Mouse (Mus musculus): ENCODE data around the gene Plekha8. TPM values are rescaled to one million over a fixed set of nuclear protein-coding genes. Genes with fewer than 3 reads are reported as not detected.

The Plekha8 gene
- 1 to 10 TPM in 1 of 2 experiments, under 1 TPM in 1; 0.89 to 1.3 TPM for polyA plus RNA-seq (2017; shearing (Covaris generic))

DNA sequence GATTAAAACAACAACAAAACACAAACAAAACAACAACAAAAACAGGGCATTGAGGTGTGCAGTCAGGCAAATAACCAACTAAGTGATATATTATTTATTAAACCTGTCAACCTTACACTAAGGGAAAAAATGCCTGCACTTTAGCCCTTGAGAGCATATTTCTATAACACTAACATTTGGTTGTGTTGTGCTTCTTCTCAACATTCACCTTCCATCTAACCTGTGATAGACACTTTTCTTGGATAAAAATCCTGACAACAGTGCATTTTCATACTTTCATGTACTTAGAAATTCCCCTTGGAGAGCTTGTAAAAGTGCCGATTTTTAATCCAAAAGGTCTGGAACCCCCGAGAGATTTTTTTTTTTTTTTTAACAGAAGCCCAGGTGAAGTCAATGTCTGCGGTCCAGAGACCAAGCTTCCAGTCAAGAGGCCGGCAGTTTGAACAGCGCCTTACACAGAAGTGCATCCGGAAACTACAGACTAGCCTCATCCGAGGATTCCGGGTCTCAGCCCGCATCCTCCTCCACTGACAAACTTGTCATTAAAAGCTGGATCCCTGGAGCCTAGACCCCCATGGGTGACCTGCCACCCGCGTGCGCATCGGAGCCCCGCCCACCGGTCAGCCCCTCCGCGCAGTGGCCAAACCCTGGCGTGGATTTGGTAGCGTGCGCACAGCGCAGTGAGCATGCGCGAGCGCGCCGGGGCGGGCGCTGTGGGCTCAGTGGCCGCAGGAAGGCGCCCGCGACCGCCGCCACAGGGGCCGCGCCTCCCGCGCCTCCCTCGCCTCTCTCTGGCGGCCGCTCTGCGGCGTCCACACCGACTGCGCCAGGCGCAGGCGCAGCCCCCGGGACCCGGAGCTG, at the start of gene Plekha8:
Gene Plekha8, plus strand, starts transcription at position 643 of the 861 bp plus-strand sequence.
- peak; percentile 29 for ATAC-seq

DNA sequence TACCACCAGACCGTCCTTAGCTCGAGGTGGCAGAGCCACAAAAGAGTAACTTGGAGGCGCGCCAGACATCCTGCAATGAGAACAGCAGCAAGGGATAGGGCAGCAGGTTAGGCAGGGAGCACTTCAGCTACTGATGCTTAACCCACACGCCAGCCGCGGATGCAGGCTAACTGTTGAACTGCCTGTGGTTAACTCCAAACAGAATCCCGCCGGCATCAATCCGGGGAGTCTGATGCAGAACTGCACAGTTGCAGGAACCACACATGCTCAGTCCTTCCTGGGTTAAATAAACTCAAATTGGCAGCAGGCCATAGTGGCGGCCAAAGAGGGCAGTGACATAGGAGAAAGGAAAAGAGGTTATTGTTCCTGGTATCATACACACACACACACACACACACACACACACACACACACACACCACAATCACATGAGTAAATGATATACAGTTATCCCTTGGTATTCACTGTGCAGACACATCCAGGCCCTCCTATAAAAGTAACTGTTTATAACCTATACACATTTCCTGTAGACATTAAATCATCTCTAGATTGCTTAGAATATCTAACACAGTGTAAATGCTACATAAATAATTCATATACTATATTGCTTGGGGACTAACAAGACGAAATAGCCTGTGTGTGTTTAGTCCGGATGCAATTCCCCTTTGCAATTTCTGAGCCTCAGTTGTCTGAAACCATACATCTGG, 46.4 kb upstream of the Plekha8 start:
- no peak for ATAC-seq

DNA sequence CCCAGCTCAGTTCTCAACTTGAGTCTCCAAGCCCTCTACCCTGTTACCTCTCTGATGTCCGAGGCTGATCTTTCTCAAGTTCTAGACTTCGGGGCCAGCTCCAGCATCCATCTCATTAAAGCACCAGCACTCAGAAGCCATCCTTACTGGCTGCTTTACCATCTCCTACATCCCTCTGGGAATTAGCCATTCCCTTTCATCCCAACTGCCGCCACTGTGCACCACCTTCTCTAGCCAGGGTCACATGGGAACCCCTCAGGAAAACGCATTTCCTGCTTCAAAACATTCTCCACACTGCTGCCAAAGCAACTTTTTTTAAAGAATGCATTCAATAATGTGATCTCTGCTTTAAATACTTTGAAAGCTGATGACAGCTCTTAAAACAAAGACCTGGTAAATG, 45.6 kb upstream of the Plekha8 start:
- ATAC-seq: no peak

DNA sequence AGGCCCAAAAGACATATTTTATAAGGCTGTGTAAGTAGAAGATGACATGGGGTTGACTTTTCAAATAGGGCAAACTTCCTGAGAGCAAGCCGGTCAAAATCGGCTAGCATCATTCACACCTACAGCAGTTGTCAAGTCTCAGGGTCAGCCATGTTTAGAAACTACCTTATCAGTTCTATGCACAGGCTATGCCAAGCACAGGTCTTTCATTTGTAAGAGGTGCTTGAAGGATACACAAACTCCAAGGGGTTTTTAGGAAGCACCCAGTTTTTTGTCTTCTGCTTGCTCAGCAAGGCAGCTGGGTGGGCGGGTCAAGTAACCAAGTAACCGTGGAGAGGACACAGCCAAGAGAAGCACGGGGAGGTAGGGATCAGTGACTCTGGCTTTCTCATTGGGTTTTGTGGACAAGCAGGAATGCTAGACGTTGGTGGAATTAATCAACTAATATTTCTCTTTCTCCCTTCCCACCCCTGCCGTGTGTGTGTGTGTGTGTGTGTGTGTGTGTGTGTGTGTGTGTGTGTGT, 44.0 kb upstream of the Plekha8 start:
- ATAC-seq: no peak

DNA sequence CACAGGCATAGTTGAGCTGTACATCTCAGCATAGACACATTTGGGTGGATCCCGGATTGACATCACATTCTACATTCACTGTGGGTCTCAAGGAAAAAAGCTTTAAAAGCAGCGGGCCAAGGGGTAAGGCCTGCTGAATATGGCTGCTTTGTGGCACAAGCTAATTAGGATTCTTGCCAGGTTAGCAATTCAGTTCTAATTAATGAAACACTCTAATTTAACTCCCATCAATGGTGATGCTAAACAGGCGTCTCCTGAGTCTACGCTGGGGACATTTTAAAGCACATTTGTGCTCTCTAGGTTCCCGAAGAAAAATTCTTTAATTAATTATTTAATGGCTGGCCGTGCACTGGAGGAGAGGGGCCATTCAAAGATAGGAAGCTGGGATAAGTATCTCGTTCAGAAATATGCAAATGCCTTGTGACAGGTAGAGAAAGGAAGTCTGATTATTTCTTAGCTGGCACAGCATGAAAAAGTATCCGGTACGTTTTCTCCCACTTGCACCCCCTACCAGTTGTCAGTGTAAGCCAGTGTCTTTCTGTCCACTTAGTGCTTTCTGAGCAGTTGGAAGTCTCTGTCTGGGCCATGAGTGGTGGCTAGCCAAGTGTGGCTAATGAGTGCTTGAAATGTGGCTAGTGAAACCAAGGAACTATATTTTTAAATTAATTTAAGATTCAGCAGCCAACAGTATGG, 42.0 kb upstream of the Plekha8 start:
- no peak for ATAC-seq

DNA sequence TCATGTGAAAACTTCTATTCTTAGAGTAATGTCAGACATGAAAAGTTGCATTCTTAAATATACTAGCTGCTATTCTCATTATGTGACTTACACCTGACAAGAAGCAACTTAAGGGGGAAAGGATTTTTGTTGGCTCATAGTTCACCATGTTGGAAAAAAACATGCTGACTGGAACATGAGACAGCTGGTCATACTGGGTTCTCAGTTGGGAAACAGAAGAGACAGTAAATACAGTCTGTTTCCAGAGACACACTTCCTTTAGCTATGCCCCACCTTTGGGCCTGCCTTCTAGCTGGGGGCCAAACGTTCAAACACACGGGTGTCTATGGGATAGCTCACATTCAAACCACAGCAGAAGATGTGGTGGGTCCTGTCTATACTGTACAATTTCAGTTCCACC, 41.3 kb upstream of the Plekha8 start:
- ATAC-seq: no peak

DNA sequence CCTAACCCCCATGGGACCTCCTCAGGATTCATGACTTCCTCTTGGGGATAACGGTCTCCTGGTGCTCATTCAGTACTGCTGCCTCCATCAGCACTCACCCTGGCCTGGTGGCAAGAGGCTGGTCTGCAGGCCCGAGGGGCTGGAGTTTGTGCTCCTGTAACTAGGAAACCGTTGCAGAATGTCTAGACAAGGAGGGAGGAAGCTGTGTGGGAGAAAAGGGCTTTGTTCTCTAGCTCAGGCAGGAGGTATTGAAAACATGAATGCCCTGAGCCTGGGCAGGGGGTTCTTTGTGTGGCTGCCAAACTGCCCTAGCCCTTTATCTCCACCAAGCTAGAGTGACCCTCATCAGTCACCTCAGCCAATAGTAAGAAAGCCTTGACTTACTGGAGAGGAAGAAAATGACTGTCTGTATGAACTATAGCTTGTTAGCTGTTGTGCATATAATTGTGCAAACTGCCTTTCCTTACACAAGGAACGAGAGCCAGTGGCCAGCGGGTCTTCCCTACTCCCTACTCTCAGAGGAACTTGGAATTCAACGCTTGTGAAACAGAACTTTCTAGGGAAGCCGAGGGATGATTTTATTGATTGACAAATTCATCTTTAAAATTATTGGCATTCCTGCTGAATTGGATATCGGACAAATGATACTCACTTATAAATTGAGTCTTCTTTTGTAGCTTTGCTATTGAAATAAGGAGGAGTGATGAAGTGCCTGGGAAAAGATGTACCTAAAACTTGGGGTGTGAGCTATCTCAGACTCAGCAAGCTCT, 40.4 kb upstream of the Plekha8 start:
- ATAC-seq: no peak

DNA sequence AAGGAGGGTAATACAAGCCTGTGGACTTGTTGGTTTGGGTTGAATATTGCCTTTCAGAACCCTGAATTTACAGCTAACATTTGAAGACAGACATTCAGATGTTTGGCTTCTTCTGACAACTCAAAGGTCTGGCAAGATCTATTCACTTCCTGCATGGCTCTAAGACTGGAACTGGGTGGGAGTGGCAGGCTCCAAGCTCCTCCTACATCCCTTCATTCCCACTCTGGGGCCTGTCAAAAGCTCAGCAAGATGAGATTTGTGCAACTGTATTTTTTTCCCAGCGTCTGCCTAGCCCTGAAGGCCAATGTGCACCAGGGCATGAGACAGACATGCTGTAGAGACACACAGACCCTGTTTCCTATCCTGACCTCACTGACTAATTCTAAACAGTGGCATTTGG, 39.1 kb upstream of the Plekha8 start:
- no peak for ATAC-seq

DNA sequence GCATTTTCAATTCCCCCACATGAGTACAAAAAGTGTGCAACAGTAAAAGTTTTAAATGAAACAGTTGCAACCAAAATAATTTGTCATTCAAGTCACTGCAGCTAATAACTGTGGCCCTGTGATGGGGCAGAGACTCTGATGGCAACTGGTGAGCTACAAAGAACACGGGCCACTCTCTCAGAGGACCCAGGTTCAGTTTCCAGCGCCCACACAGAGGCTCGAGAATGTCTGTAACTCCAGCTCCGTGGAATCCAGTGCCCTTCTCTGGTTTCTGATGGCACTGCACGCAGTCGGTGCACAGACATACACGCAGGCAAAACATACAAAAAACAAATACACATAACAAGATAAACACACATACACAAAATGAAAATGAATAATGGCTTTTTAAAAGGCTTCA, 37.2 kb upstream of the Plekha8 start:
- ATAC-seq: no peak

DNA sequence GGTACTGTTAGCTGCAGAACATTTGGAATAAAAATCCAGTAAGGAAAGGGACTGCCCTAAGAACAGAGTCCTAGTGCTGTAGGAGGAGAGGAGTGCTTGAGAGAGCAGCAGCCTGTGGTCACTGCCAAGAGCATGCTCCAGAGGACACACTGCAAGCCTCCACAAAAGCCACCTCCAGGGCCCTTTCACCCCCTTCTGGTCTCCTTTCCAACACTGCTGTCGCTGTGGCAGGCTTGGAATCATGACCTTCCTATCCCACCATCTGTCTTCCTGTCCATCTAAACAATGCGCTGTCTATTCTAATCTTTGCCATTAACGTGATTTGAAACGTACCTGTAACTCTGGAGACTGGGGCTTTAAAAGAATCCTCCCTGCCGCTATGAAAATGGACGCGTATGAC, 36.4 kb upstream of the Plekha8 start:
- no peak for ATAC-seq

DNA sequence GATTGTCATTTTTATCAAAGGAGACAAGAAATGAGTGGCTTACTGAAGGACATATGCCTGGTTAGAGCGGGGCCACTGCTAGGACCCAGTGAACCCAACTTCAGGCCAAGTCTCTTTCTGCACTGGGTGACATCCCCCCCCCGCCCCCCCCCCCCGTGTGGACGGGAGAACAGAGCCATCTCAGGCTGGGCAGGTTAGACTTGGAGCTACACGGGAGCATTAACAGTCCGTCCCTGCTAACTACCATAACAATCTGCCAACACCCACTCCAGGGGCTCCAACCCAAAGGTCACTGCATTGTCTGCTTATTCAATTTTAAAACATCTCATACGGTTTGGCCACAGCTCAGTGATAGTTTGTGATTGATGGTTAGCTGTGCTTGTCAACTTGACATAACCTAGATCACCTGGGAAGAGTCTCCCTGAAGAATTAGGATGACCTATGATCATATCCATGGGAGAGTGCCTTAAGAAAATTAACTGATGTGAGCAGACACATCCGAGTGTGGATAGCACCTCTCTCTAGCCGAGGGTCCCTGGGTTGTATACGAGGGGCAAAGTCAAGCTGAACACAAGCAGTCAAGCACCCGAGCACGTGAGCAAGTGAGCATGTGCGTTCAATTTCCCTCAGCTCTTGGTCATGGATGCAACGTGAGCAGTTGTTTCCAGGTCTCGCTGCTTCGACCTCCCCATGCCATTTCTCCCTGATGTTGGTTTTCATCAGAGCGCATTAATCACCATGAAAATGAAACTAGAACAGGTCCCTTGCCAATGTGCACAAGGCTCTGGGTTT, 32.7 kb upstream of the Plekha8 start:
- ATAC-seq: no peak

DNA sequence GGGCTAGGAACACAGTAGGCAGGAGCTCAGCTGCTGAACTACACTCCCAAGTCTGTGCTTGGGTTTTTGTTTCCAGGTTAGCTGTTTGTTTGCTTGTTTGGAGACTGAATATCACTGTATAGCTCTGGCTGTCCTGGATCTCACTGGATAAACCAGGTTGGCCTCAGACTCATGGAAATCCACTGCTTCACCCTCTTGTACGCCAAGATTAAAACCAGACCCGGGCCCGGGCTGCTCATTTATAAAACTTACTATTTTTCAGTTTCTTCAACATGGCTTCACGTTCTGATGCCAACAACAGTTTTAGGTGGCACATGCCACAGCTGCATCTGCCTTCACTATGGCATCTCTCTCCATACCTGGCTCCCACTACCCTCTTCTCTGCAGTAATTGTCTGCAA, 31.4 kb upstream of the Plekha8 start:
- ATAC-seq: no peak

DNA sequence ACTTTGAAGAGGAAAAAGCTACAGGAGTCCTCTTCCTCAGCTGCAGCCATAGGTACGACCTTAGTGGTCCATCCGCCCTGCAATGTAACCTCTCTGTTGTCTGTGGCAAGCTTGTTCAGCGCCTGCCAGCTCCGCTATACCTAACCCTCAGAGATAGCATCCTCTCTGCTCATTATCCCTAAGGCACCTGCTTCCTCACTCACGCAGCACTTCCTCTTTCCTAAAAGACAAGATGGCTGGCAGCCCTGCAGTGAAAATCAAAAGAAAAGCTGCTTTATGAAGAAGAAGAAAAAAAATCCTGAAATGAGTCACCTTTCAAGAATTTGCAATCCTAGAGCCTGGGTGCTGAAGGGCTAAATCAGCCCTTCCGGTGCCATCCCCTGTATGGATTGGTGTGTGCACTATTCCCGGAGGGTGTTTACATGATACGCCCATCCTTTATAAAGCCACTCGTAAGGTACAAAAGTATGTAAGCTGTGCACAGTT, 30.4 kb upstream of the Plekha8 start:
- no peak for ATAC-seq

DNA sequence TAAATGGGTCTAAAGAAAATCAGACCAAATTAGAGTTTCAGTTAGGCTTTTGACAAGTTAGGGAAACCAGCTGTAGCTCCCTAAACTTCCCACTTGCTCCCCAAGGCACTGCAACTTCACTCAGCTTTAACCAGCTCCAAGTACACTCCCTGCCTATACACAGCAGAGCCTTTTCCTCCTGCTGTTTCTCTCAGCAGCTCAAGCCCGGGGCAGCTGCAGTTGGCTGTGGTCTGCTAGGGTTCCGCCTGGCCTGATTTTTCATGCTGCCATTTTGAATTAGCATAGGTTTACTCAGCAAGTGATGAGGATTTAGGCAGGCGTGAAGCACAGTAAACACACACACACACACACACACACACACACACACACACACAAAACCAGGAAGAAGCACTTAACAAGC, 29.9 kb upstream of the Plekha8 start:
- no peak for ATAC-seq

DNA sequence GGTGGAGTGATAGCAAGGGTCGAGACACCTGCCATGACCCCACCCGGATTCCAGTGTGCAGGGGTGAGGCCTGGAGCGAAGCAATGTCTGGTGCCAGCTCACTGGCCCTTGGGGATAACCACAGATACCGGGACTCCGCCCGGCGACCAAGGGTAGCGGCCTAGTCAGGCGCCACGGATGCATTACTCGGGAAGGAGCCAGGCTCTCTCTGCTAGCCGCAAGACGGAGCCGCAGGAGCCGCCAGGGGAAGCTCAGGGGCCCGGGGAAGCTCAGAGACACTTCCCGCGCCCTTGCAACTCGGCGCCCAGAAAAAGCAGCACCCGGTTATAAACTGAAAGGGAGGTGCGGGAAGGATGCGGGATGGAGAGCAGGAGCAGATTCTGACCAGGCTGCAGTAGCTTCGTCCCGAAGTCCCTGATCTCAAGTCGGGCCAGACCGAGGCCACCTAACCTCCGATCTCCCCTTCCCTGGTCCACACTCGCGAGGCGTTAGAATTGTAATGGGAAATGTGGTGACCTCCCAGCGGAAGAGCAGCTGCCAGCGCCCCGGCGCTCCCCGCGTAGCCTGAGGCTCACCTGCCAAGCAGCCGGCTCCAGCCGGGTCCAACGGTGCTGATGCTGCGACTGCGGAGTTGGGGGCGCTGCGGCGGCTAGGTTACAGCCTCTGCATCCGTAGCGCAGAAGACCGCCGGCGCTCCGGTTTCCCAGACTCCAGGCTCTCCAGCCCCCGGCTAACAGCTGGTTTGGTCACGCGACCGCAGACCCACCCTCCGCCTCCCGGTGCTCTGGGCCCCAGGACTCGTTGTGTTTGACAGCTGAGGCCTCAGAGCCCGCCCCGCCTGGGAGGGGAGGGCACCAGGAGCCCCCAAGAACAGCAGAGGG, 29.0 kb upstream of the Plekha8 start, which contains the start of gene Scrn1:
Gene Scrn1, minus strand, starts transcription at position 825 of the 881 bp plus-strand sequence.
- ATAC-seq: no peak

DNA sequence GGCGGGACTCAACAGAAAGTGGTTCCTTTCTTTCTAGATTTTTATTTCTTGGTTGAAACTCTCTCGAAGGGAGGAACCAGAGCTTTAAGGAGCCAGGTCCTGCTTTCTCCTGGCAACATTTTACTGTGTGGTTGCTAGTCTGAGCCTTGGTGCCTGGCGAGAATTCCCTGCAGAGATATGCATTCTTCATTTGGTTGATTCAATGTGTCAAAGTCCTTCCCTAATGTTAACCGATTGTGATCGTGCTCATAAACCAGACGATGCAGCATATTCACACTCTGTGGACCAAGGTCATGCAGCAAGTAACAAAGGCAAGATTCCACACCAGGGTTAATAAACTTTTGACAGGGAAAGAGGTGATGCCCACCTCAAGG, 28.4 kb upstream of the Plekha8 start:
- ATAC-seq: no peak

DNA sequence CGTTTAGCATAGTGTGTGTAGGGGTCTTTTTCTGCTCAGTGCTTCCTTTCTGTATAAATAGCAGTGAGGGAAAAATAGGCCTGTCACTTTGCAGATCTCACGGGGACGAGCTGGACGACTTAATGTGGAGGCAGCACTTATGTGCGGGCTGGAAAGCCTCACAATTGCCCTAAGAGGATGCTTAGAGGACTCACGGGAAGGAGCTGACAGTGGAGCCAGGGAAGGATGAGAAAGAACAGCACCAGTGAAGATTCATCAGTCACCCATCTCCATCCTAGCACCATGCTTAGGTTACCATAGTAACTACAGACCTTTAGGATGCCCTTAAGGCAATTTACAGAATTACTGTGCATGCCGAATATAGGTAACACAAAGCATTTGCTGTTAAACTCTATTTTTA, 25.1 kb upstream of the Plekha8 start:
- ATAC-seq: no peak

DNA sequence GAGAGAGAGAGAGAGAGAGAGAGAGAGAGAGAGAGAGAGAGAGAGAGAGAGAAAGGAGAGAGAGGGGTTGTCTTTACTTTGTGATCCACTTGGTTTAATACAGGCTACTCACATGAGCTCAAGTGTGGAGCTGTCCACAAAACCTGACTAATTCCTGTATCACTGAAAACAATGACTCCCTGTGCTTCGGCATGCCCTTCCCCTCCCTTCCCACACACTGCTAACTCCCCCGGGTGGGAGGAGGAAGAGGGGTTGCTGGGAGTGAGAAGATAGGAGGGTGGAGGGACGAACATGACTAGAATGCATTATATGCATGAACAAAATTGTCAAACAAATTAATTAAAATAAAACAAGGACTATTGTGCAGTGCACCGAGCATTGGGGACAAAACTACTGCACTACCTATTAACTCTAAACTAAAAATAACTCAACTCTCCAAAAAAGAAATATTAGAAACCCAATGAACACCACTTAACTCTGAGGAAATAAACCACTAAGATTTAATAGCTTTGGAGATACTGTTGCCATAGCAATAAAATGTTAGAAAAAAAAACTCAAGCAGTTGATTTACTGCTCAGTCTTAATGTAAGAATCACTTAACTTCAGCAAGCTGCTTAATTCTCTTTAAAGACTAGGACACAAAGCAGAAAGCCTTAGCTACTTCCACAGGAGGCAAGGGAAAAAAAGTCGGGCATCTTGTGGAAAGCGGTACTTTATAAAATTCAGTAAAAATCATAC, 21.5 kb upstream of the Plekha8 start:
- no peak for ATAC-seq

DNA sequence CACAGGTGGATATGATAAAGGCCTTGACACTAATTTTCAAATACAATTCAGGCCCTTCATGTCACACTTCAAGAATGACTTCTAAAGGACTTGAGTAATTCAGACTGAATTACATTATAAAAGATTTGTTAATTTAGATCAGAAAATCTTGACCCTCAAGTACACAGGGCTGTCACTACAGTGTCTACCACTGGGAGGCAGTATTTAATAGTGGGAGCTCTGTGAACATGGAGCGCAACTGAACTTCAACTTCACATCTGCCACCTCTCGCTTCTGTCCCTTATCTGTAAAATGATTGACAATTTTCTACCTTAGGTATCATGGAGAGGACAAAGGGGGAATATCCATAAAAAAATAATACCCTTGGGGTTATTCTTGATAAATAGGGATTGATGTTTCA, 8.7 kb upstream of the Plekha8 start:
- ATAC-seq: no peak

DNA sequence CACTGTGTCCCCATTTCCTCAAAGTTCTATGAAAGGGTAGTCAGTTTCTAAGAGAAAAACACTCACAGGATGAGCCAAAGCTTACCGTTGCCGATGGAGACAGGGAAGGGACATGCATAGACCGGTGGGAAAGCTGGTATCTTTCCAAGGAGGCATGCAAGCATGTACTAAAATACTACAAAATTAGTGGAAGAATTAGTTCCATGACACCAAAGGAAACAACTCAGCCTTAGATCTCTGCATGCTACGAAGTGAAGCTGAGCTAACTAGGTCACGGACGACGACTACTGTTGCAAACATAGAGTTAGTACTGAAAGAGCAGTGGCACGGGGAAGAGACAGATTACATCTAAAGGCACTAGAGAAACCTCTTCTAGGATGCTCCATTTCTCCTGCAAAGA, 8.0 kb upstream of the Plekha8 start:
- no peak for ATAC-seq
